Mouse (Mus musculus): ENCODE measurements at regions not wholly inside any gene's neighbourhood (a gene's known extent, or its start where the extent isn't known, plus 50 kb on each side); places are given as distances from the start of the nearest gene placed in this dataset.

DNA sequence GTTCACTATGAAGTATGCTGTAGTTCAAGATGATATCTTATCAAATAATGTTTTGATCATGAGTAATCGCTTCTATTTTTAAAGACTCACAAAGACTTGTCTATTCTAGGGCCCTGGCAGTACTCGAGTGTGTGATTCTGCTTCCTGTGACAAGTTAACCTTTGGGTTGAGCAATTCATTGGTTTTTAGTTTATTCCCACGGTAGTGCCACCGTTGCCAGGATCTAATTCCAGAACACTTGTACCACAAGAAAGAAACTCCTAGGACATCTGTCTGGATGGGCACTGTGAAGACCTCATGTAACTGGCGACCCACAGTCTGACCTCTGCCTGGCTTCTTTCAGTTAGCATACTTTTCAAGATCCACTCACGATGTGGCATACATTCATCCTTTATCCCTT is 134.7 kb upstream of the Mkln1 start:
- ATAC-seq (ENCODE audit: low read depth), result no peak
- H3K27ac ChIP-seq (ENCODE audit: low read depth, low read length), result no peak overlapping the region
- H3K4me1 ChIP-seq (ENCODE audit: control insufficient read depth, insufficient read depth, low read length), result no peaks in the 10 kb centered on the region
- H3K9ac ChIP-seq (replicated peaks; ENCODE audit: low read depth, low read length), result no peak overlapping the region
- no peaks in the 10 kb centered on the region for H3K9me3 ChIP-seq (ENCODE audit: control insufficient read depth, low read length)
- WGBS, result 93% methylated on average over 6 of the region's 6 CpGs
- H3K27me3 ChIP-seq (ENCODE audit: control insufficient read depth, insufficient read depth, low read length), result no peaks in the 10 kb centered on the region
- H3K36me3 ChIP-seq (ENCODE audit: control insufficient read depth, insufficient read depth, low read length), result no peaks in the 10 kb centered on the region
- no peak overlapping the region for H3K4me2 ChIP-seq (ENCODE audit: low read depth, low read length)
- H3K4me3 ChIP-seq (ENCODE audit: low read depth, low read length), result no peak overlapping the region

- ATAC-seq (ENCODE audit: low read depth), result no peak
These were observed 132.0 kb upstream of the Mkln1 start for GRCm38 (mm10) chr6:31266441-31267040.

DNA sequence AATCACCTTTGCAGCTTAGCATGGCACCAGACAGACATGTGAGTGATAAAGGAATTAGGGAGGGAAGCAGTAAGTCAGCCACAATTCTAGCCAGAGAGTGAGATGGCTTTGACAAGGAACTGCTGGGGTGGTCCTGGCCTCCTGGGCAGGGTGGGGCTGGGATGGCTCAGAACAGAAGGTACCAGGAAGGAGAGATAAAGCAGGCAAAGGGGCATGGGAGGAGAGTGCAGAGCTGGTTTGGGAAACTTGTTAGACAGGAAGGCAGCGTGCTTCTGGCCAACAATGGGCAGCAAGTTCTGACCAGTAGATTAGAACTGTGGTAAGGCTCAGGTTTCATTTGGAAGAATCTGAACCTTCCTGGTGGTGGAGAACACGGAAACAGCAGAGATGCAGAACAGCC is 130.5 kb upstream of the Mkln1 start:
- Histone ChIP-seq H3K4me2 (ENCODE audit: low read depth, low read length) (no peak overlapping the region), H3K4me3 (ENCODE audit: low read depth, low read length) (no peak overlapping the region), H3K27me3 (ENCODE audit: control insufficient read depth, insufficient read depth, low read length) (no peaks in the 10 kb centered on the region), H3K36me3 (ENCODE audit: control insufficient read depth, insufficient read depth, low read length) (no peaks in the 10 kb centered on the region), H3K27ac (ENCODE audit: low read depth, low read length) (no peak overlapping the region), H3K9me3 (ENCODE audit: control insufficient read depth, low read length) (no peaks in the 10 kb centered on the region), H3K9ac (replicated peaks; ENCODE audit: low read depth, low read length) (no peak overlapping the region), H3K4me1 (ENCODE audit: control insufficient read depth, insufficient read depth, low read length) (no peaks in the 10 kb centered on the region)
- 82% methylated on average over 2 of the region's 2 CpGs for WGBS
- no peak for ATAC-seq (ENCODE audit: low read depth)

More at GRCm38 (mm10) chr6:31266441-31267040, 132.0 kb upstream of the Mkln1 start:
- no peaks in the 10 kb centered on the region for H3K36me3 ChIP-seq (ENCODE audit: control insufficient read depth, insufficient read depth, low read length)
- H3K27ac ChIP-seq (ENCODE audit: low read depth, low read length), result no peak overlapping the region
- WGBS, result 73% methylated on average over 17 of the region's 17 CpGs
- H3K4me3 ChIP-seq (ENCODE audit: low read depth, low read length), result no peak overlapping the region
- H3K4me1 ChIP-seq (ENCODE audit: control insufficient read depth, insufficient read depth, low read length), result no peaks in the 10 kb centered on the region
- no peak overlapping the region for H3K9ac ChIP-seq (replicated peaks; ENCODE audit: low read depth, low read length)
- H3K4me2 ChIP-seq (ENCODE audit: low read depth, low read length), result no peak overlapping the region
- H3K9me3 ChIP-seq (ENCODE audit: control insufficient read depth, low read length), result no peaks in the 10 kb centered on the region
- no peaks in the 10 kb centered on the region for H3K27me3 ChIP-seq (ENCODE audit: control insufficient read depth, insufficient read depth, low read length)

- H3K4me3 ChIP-seq (ENCODE audit: low read depth, low read length), result no peak overlapping the region
- H3K36me3 ChIP-seq (ENCODE audit: control insufficient read depth, insufficient read depth, low read length), result no peaks in the 10 kb centered on the region
- no peaks in the 10 kb centered on the region for H3K27me3 ChIP-seq (ENCODE audit: control insufficient read depth, insufficient read depth, low read length)
- no peak overlapping the region for H3K4me2 ChIP-seq (ENCODE audit: low read depth, low read length)
- no peak for ATAC-seq (ENCODE audit: low read depth)
- no peak overlapping the region for H3K27ac ChIP-seq (ENCODE audit: low read depth, low read length)
- H3K9me3 ChIP-seq (ENCODE audit: control insufficient read depth, low read length), result no peaks in the 10 kb centered on the region
- 43% methylated on average over 5 of the region's 5 CpGs for WGBS
- H3K9ac ChIP-seq (replicated peaks; ENCODE audit: low read depth, low read length), result no peak overlapping the region
- no peaks in the 10 kb centered on the region for H3K4me1 ChIP-seq (ENCODE audit: control insufficient read depth, insufficient read depth, low read length)
These were observed 124.7 kb upstream of the Mkln1 start for GRCm38 (mm10) chr6:31273816-31274215.

DNA sequence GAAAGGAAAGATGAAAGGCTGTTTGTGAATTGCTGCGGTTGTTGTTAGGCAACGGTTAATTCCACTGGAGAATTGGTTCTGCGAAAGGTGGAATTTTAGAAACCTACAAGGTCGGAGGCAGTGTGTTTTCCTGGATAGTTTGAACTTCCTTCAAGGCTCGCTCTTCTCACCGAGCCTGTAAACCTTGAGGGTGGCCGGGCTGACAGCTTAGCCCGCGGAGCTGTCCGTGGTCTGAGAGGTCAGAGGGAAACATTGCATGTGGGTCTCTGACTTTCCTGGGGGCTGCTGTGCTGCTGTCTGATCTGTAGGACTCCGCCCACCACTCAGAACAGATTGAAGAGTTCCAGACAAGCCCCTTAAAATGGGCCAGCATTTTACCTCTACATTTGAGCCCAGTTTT is 124.3 kb upstream of the Mkln1 start:
- Histone ChIP-seq H3K4me1 (ENCODE audit: control insufficient read depth, insufficient read depth, low read length) (no peaks in the 10 kb centered on the region), H3K9me3 (ENCODE audit: control insufficient read depth, low read length) (no peaks in the 10 kb centered on the region), H3K36me3 (ENCODE audit: control insufficient read depth, insufficient read depth, low read length) (no peaks in the 10 kb centered on the region), H3K9ac (replicated peaks; ENCODE audit: low read depth, low read length) (no peak overlapping the region), H3K4me2 (ENCODE audit: low read depth, low read length) (no peak overlapping the region), H3K27me3 (ENCODE audit: control insufficient read depth, insufficient read depth, low read length) (no peaks in the 10 kb centered on the region), H3K4me3 (ENCODE audit: low read depth, low read length) (no peak overlapping the region), H3K27ac (ENCODE audit: low read depth, low read length) (no peak overlapping the region)
- ATAC-seq (ENCODE audit: low read depth), result no peak
- WGBS, result 34% methylated on average over 11 of the region's 11 CpGs

- 39% methylated on average over 9 of the region's 9 CpGs for WGBS
These were observed 120.7 kb upstream of the Mkln1 start for GRCm38 (mm10) chr6:31277792-31278191.

GRCm38 (mm10) chr6:31283973-31284372 is 114.6 kb upstream of the Mkln1 start:
- no peak for ATAC-seq (ENCODE audit: low read depth)
- WGBS, result 42% methylated on average over 8 of the region's 8 CpGs
- no peak overlapping the region for H3K4me2 ChIP-seq (ENCODE audit: low read depth, low read length)

More at GRCm38 (mm10) chr6:31277792-31278191, 120.7 kb upstream of the Mkln1 start:
- no peak overlapping the region for H3K9ac ChIP-seq (replicated peaks; ENCODE audit: low read depth, low read length)
- H3K27ac ChIP-seq (ENCODE audit: low read depth, low read length), result no peak overlapping the region
- no peaks in the 10 kb centered on the region for H3K4me1 ChIP-seq (ENCODE audit: control insufficient read depth, insufficient read depth, low read length)
- ATAC-seq (ENCODE audit: low read depth), result no peak
- H3K27me3 ChIP-seq (ENCODE audit: control insufficient read depth, insufficient read depth, low read length), result no peaks in the 10 kb centered on the region
- H3K4me2 ChIP-seq (ENCODE audit: low read depth, low read length), result no peak overlapping the region
- H3K4me3 ChIP-seq (ENCODE audit: low read depth, low read length), result no peak overlapping the region
- H3K9me3 ChIP-seq (ENCODE audit: control insufficient read depth, low read length), result no peaks in the 10 kb centered on the region
- no peaks in the 10 kb centered on the region for H3K36me3 ChIP-seq (ENCODE audit: control insufficient read depth, insufficient read depth, low read length)

DNA sequence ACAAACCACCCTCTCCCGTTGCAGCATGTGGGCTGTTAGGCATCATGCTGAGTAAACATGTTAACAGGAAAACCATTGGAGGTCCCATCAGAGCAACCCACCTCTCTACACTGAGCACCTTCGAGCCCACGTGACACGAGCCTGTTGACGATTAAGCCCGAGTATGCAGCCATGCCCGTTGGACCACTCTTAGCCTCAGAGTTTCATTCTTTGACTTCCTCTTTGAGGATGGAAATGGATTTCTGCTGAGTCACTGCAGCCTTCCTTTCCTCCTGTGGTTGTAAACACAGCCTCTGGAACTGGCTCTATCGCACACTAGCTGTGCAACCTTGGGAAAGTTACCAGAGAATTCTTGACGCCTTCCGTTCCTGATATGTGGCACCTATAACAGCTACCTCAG is 114.1 kb upstream of the Mkln1 start:
- Histone ChIP-seq H3K27me3 (ENCODE audit: control insufficient read depth, insufficient read depth, low read length) (no peaks in the 10 kb centered on the region), H3K9ac (replicated peaks; ENCODE audit: low read depth, low read length) (no peak overlapping the region), H3K36me3 (ENCODE audit: control insufficient read depth, insufficient read depth, low read length) (no peaks in the 10 kb centered on the region), H3K4me3 (ENCODE audit: low read depth, low read length) (no peak overlapping the region), H3K27ac (ENCODE audit: low read depth, low read length) (no peak overlapping the region), H3K4me1 (ENCODE audit: control insufficient read depth, insufficient read depth, low read length) (no peaks in the 10 kb centered on the region), H3K9me3 (ENCODE audit: control insufficient read depth, low read length) (no peaks in the 10 kb centered on the region), H3K4me2 (ENCODE audit: low read depth, low read length) (no peak overlapping the region)
- WGBS, result 84% methylated on average over 10 of the region's 10 CpGs
- no peak for ATAC-seq (ENCODE audit: low read depth)

More at GRCm38 (mm10) chr6:31283973-31284372, 114.6 kb upstream of the Mkln1 start:
- H3K9ac ChIP-seq (replicated peaks; ENCODE audit: low read depth, low read length), result no peak overlapping the region
- no peak overlapping the region for H3K4me3 ChIP-seq (ENCODE audit: low read depth, low read length)
- H3K27me3 ChIP-seq (ENCODE audit: control insufficient read depth, insufficient read depth, low read length), result no peaks in the 10 kb centered on the region
- H3K27ac ChIP-seq (ENCODE audit: low read depth, low read length), result no peak overlapping the region
- no peaks in the 10 kb centered on the region for H3K9me3 ChIP-seq (ENCODE audit: control insufficient read depth, low read length)
- no peaks in the 10 kb centered on the region for H3K4me1 ChIP-seq (ENCODE audit: control insufficient read depth, insufficient read depth, low read length)
- H3K36me3 ChIP-seq (ENCODE audit: control insufficient read depth, insufficient read depth, low read length), result no peaks in the 10 kb centered on the region

DNA sequence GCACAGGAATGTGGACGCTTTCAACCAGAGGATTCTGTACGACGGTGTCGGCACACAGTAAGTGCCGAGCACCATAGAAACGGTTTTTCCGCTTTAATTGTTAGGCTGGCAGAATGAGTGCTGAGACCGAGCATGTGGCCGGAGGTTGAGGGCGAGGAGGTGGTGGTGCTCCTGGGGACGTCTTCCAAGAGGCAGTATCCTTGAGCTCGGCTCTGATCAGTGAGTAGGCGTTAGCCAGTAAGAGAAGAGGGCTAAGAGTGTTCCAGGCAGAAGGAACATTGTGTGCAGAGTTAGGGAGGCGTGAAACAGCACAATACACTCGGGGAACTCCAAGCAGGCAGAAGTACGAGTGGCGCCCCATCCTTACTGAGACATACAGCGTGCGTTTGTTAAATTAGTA is 113.5 kb upstream of the Mkln1 start:
- H3K4me1 ChIP-seq (ENCODE audit: control insufficient read depth, insufficient read depth, low read length), result no peaks in the 10 kb centered on the region
- H3K9me3 ChIP-seq (ENCODE audit: control insufficient read depth, low read length), result no peaks in the 10 kb centered on the region
- H3K4me3 ChIP-seq (ENCODE audit: low read depth, low read length), result no peak overlapping the region
- no peak for ATAC-seq (ENCODE audit: low read depth)
- no peaks in the 10 kb centered on the region for H3K36me3 ChIP-seq (ENCODE audit: control insufficient read depth, insufficient read depth, low read length)
- H3K9ac ChIP-seq (replicated peaks; ENCODE audit: low read depth, low read length), result no peak overlapping the region
- H3K27ac ChIP-seq (ENCODE audit: low read depth, low read length), result no peak overlapping the region
- no peak overlapping the region for H3K4me2 ChIP-seq (ENCODE audit: low read depth, low read length)
- WGBS, result 77% methylated on average over 19 of the region's 19 CpGs
- H3K27me3 ChIP-seq (ENCODE audit: control insufficient read depth, insufficient read depth, low read length), result no peaks in the 10 kb centered on the region
